Mouse (Mus musculus) bone marrow, adult 2 months (tissue): ENCODE results near the gene Tnfaip8l3.

Experiments
- CTCF ChIP-seq: fragments of 200-500 bp; IDR thresholded peaks from 2 replicates; pipeline ENCODE4 v1.5.1; 2011; ENCODE audit warnings: low read length, control low read depth; ENCODE audit not compliant: control insufficient read depth, insufficient read depth
- POLR2A ChIP-seq: fragments of 200-500 bp; IDR thresholded peaks from 2 replicates; pipeline ENCODE4 v1.6.1; 2011; ENCODE audit warnings: low read depth, mild to moderate bottlenecking, control low read depth, low read length, borderline replicate concordance; ENCODE audit not compliant: control insufficient read depth

GRCm38 (mm10) chr9:54048978-54049377 is 19.2 kb downstream of the Tnfaip8l3 start:
- TF ChIP-seq POLR2A, result no peak
- no peak for TF ChIP-seq CTCF
